Mouse (Mus musculus): ENCODE measurements at regions not wholly inside any gene's neighbourhood (a gene's known extent, or its start where the extent isn't known, plus 50 kb on each side); places are given as distances from the start of the nearest gene placed in this dataset.
A peak's percentile ranks its signal among the peaks of the same experiment; 100 is the strongest.

DNA sequence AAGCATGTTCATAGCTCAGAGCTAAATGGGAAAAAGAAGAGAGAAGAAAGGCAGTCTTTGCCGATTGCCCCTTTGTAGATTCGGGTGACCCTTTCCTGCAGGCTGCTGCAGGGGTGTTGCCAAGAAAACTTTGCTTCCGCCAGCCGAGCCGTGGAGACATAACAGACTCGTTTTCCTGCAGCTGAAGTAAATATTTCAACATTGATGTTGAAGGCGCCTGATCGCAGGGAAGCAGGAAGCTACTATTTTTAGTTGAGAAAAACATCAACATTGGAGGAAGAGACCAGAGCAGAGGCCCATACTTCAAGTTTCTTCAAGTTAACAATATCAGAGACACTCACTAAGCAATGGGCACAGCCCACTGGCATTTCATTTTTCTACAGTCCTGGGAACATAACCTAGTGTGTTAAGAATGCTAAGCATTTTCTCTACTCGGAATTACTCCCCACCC is 211.9 kb downstream of the Gm10260 start:
- H3ac ChIP-seq (ENCODE audit: control insufficient read depth, insufficient read length, low read depth), result no peak overlapping the region

GRCm38 (mm10) chr13:97546936-97547335 is 213.5 kb downstream of the Gm10260 start:
- Histone ChIP-seq H3K27me3 (ENCODE audit: control insufficient read depth, insufficient read depth, insufficient read length) (no peaks in the 10 kb centered on the region), H3K36me3 (ENCODE audit: control insufficient read depth, insufficient read depth) (no peaks in the 10 kb centered on the region), H3K4me3 (ENCODE audit: insufficient read depth, poor library complexity, severe bottlenecking) (no peak overlapping the region), H3K79me3 (ENCODE audit: low read depth) (no peaks in the 10 kb centered on the region), H3ac (ENCODE audit: control insufficient read depth, insufficient read length, low read depth) (no peak overlapping the region), H3K79me2 (ENCODE audit: control insufficient read depth, insufficient read depth) (no peaks in the 10 kb centered on the region)
- no peak for TF ChIP-seq MYOD1 (IDR thresholded peaks at IDR 0.05; ENCODE audit: control insufficient read depth, insufficient read length, low read depth)
- no peak for TF ChIP-seq CTCF (IDR thresholded peaks at IDR 0.05; ENCODE audit: control insufficient read depth, insufficient read depth, insufficient read length)
- TF ChIP-seq MYOG (IDR thresholded peaks at IDR 0.05; ENCODE audit: control insufficient read depth, extremely low read depth, insufficient read length), result no peak
- no peak for TF ChIP-seq USF1 (IDR thresholded peaks at IDR 0.05; ENCODE audit: low read depth)
- TF ChIP-seq FOSL1 (IDR thresholded peaks at IDR 0.05; ENCODE audit: insufficient read depth, low read length, poor library complexity, severe bottlenecking), result no peak
- no peak for TF ChIP-seq MAX (IDR thresholded peaks at IDR 0.05)
- no peak for TF ChIP-seq CEBPB (IDR thresholded peaks at IDR 0.05; ENCODE audit: low read depth)

More for the DNA sequence above, 211.9 kb downstream of the Gm10260 start:
- Histone ChIP-seq H3K79me2 (ENCODE audit: control insufficient read depth, insufficient read depth) (no peaks in the 10 kb centered on the region), H3K4me3 (ENCODE audit: insufficient read depth, poor library complexity, severe bottlenecking) (no peak overlapping the region), H3K27me3 (ENCODE audit: control insufficient read depth, insufficient read depth, insufficient read length) (no peaks in the 10 kb centered on the region), H3K36me3 (ENCODE audit: control insufficient read depth, insufficient read depth) (no peaks in the 10 kb centered on the region), H3K79me3 (ENCODE audit: low read depth) (no peaks in the 10 kb centered on the region)
- TF ChIP-seq MAX (IDR thresholded peaks at IDR 0.05) (no peak), CTCF (IDR thresholded peaks at IDR 0.05; ENCODE audit: control insufficient read depth, insufficient read depth, insufficient read length) (no peak), USF1 (IDR thresholded peaks at IDR 0.05; ENCODE audit: low read depth) (no peak), MYOG (IDR thresholded peaks at IDR 0.05; ENCODE audit: control insufficient read depth, extremely low read depth, insufficient read length) (no peak)

- Histone ChIP-seq H3K4me3 (ENCODE audit: insufficient read depth, poor library complexity, severe bottlenecking) (no peak overlapping the region), H3K36me3 (ENCODE audit: control insufficient read depth, insufficient read depth) (no peaks in the 10 kb centered on the region), H3K79me2 (ENCODE audit: control insufficient read depth, insufficient read depth) (no peaks in the 10 kb centered on the region), H3K27me3 (ENCODE audit: control insufficient read depth, insufficient read depth, insufficient read length) (no peaks in the 10 kb centered on the region), H3K79me3 (ENCODE audit: low read depth) (no peaks in the 10 kb centered on the region), H3ac (ENCODE audit: control insufficient read depth, insufficient read length, low read depth) (no peak overlapping the region)
- TF ChIP-seq USF1 (IDR thresholded peaks at IDR 0.05; ENCODE audit: low read depth) (peak; percentile 78), MYOD1 (IDR thresholded peaks at IDR 0.05; ENCODE audit: control insufficient read depth, insufficient read length, low read depth) (peak; percentile 57), MAX (IDR thresholded peaks at IDR 0.05) (peak; percentile 96), CTCF (IDR thresholded peaks at IDR 0.05; ENCODE audit: control insufficient read depth, insufficient read depth, insufficient read length) (no peak), CEBPB (IDR thresholded peaks at IDR 0.05; ENCODE audit: low read depth) (no peak), MYOG (IDR thresholded peaks at IDR 0.05; ENCODE audit: control insufficient read depth, extremely low read depth, insufficient read length) (no peak)
Measured at GRCm38 (mm10) chr13:97545971-97546454, 214.4 kb downstream of the Gm10260 start.

DNA sequence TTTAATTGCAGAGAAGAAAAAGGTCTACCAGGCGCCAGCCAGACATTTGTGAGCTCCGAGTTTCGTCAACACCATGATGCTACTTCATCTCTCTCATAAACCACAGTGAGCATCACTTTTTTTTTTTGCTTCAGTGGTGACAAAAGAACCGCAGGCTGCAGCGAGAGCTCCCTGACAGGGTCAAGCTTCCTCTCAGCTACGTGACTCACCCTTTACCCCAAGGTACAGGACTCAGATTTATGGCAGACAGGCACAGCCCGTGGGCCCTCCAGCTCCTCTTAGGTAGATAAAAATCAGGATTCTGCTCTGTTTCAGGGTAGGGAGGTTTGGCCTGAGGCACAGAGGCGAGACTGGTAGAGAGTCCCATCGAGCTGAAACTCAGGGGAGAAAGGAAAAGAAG is 220.7 kb downstream of the Gm10260 start:
- Histone ChIP-seq H3ac (ENCODE audit: control insufficient read depth, insufficient read length, low read depth) (no peak overlapping the region), H3K79me2 (ENCODE audit: control insufficient read depth, insufficient read depth) (no peaks in the 10 kb centered on the region), H3K79me3 (ENCODE audit: low read depth) (no peaks in the 10 kb centered on the region), H3K4me3 (ENCODE audit: insufficient read depth, poor library complexity, severe bottlenecking) (no peak overlapping the region), H3K36me3 (ENCODE audit: control insufficient read depth, insufficient read depth) (no peaks in the 10 kb centered on the region), H3K27me3 (ENCODE audit: control insufficient read depth, insufficient read depth, insufficient read length) (no peaks in the 10 kb centered on the region)
- TF ChIP-seq FOSL1 (IDR thresholded peaks at IDR 0.05; ENCODE audit: insufficient read depth, low read length, poor library complexity, severe bottlenecking) (peak; percentile 41), MYOD1 (IDR thresholded peaks at IDR 0.05; ENCODE audit: control insufficient read depth, insufficient read length, low read depth) (peak; percentile 49), MYOG (IDR thresholded peaks at IDR 0.05; ENCODE audit: control insufficient read depth, extremely low read depth, insufficient read length) (no peak), CEBPB (IDR thresholded peaks at IDR 0.05; ENCODE audit: low read depth) (no peak), USF1 (IDR thresholded peaks at IDR 0.05; ENCODE audit: low read depth) (no peak), MAX (IDR thresholded peaks at IDR 0.05) (no peak), CTCF (IDR thresholded peaks at IDR 0.05; ENCODE audit: control insufficient read depth, insufficient read depth, insufficient read length) (no peak)

DNA sequence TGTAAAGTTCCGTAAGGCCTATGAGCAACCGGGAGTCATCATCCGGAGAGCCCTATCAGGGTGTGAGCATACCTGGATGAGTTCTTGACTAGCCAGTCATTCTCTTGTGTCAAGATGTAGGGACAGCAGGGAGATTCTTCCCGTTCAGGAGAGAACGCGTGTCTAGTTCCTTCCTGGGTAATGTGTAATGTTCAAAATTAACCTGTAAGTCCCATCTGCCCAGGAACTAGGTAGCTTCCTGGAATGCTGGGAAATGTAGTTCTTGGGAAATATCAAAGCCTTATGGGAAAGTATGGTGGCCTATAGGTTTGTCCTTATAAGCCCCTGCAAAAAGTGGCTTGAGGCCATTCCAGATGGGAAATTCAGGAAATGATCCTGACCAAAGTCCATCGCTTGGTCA is 222.0 kb downstream of the Gm10260 start:
- Histone ChIP-seq H3K36me3 (ENCODE audit: control insufficient read depth, insufficient read depth) (no peaks in the 10 kb centered on the region), H3K4me3 (ENCODE audit: insufficient read depth, poor library complexity, severe bottlenecking) (no peak overlapping the region), H3K27me3 (ENCODE audit: control insufficient read depth, insufficient read depth, insufficient read length) (no peaks in the 10 kb centered on the region), H3K79me2 (ENCODE audit: control insufficient read depth, insufficient read depth) (no peaks in the 10 kb centered on the region), H3K79me3 (ENCODE audit: low read depth) (no peaks in the 10 kb centered on the region), H3ac (ENCODE audit: control insufficient read depth, insufficient read length, low read depth) (no peak overlapping the region)
- TF ChIP-seq MAX (IDR thresholded peaks at IDR 0.05) (no peak), USF1 (IDR thresholded peaks at IDR 0.05; ENCODE audit: low read depth) (no peak), CEBPB (IDR thresholded peaks at IDR 0.05; ENCODE audit: low read depth) (no peak), MYOG (IDR thresholded peaks at IDR 0.05; ENCODE audit: control insufficient read depth, extremely low read depth, insufficient read length) (no peak), CTCF (IDR thresholded peaks at IDR 0.05; ENCODE audit: control insufficient read depth, insufficient read depth, insufficient read length) (no peak), FOSL1 (IDR thresholded peaks at IDR 0.05; ENCODE audit: insufficient read depth, low read length, poor library complexity, severe bottlenecking) (no peak)

- Histone ChIP-seq H3ac (ENCODE audit: control insufficient read depth, insufficient read length, low read depth) (no peak overlapping the region), H3K36me3 (ENCODE audit: control insufficient read depth, insufficient read depth) (no peaks in the 10 kb centered on the region), H3K79me2 (ENCODE audit: control insufficient read depth, insufficient read depth) (no peaks in the 10 kb centered on the region)
Measured at GRCm38 (mm10) chr13:97537686-97538085, 222.7 kb downstream of the Gm10260 start.

More at GRCm38 (mm10) chr13:97537686-97538085, 222.7 kb downstream of the Gm10260 start:
- TF ChIP-seq USF1 (IDR thresholded peaks at IDR 0.05; ENCODE audit: low read depth), result no peak
- no peak for TF ChIP-seq CTCF (IDR thresholded peaks at IDR 0.05; ENCODE audit: control insufficient read depth, insufficient read depth, insufficient read length)
- TF ChIP-seq FOSL1 (IDR thresholded peaks at IDR 0.05; ENCODE audit: insufficient read depth, low read length, poor library complexity, severe bottlenecking), result no peak
- Histone ChIP-seq H3K4me3 (ENCODE audit: insufficient read depth, poor library complexity, severe bottlenecking) (no peak overlapping the region), H3K79me3 (ENCODE audit: low read depth) (no peaks in the 10 kb centered on the region), H3K27me3 (ENCODE audit: control insufficient read depth, insufficient read depth, insufficient read length) (no peaks in the 10 kb centered on the region)

All from C2C12 (cell line).